Mouse (Mus musculus): Measurements from ENCODE around the gene Artn.
A peak's percentile ranks its signal among the peaks of the same experiment; 100 is the strongest.

Gene Artn

GRCm38 (mm10) chr4:117918261-117918660 lies 11.3 kb downstream of the Artn start:
- DNase-seq: no peak

- DNase-seq: no peak
Observed at GRCm38 (mm10) chr4:117917847-117918246, 11.7 kb downstream of the Artn start.

- no peak for DNase-seq
Observed at GRCm38 (mm10) chr4:117917402-117917801, 12.2 kb downstream of the Artn start.

GRCm38 (mm10) chr4:117916386-117916785 lies 13.2 kb downstream of the Artn start:
- no peak for DNase-seq

GRCm38 (mm10) chr4:117915489-117916105 lies 14.0 kb downstream of the Artn start:
- DNase-seq: no peak

GRCm38 (mm10) chr4:117914591-117915442 lies 14.7 kb downstream of the Artn start, which contains the start of gene Ipo13:
TSS of gene Ipo13 (minus strand) at chr4:117914999.
- peak; percentile 88 for DNase-seq

- DNase-seq: no peak
Observed at GRCm38 (mm10) chr4:117914031-117914430, 15.5 kb downstream of the Artn start.

GRCm38 (mm10) chr4:117913421-117913820 lies 16.1 kb downstream of the Artn start:
- no peak for DNase-seq

- DNase-seq: no peak
Observed at GRCm38 (mm10) chr4:117912685-117913273, 16.8 kb downstream of the Artn start.

GRCm38 (mm10) chr4:117912131-117912561 lies 17.4 kb downstream of the Artn start:
- no peak for DNase-seq

- DNase-seq: no peak
Observed at GRCm38 (mm10) chr4:117908834-117909453, 20.6 kb downstream of the Artn start.

GRCm38 (mm10) chr4:117906196-117906595 lies 23.4 kb downstream of the Artn start:
- DNase-seq: no peak

- no peak for DNase-seq
Observed at GRCm38 (mm10) chr4:117904761-117905160, 24.8 kb downstream of the Artn start.

GRCm38 (mm10) chr4:117904094-117904493 lies 25.5 kb downstream of the Artn start:
- no peak for DNase-seq

GRCm38 (mm10) chr4:117898111-117898510 lies 31.5 kb downstream of the Artn start:
- no peak for DNase-seq

- no peak for DNase-seq
Observed at GRCm38 (mm10) chr4:117896031-117896430, 33.5 kb downstream of the Artn start.

- DNase-seq: no peak
Observed at GRCm38 (mm10) chr4:117895339-117895738, 34.2 kb downstream of the Artn start.

GRCm38 (mm10) chr4:117894601-117895000 lies 35.0 kb downstream of the Artn start:
- DNase-seq: no peak

GRCm38 (mm10) chr4:117893376-117893775 lies 36.2 kb downstream of the Artn start:
- DNase-seq: no peak

GRCm38 (mm10) chr4:117891738-117892161 lies 37.8 kb downstream of the Artn start, which contains the start of gene Dph2:
TSS of gene Dph2 (minus strand) at chr4:117892032.
- peak; percentile 69 for DNase-seq

GRCm38 (mm10) chr4:117890750-117891149 lies 38.8 kb downstream of the Artn start:
- no peak for DNase-seq

- no peak for DNase-seq
Observed at GRCm38 (mm10) chr4:117890031-117890430, 39.5 kb downstream of the Artn start.

- DNase-seq: no peak
Observed at GRCm38 (mm10) chr4:117889471-117889870, 40.1 kb downstream of the Artn start.
